Mouse (Mus musculus): Measurements from ENCODE around the gene Tex33.

DNA sequence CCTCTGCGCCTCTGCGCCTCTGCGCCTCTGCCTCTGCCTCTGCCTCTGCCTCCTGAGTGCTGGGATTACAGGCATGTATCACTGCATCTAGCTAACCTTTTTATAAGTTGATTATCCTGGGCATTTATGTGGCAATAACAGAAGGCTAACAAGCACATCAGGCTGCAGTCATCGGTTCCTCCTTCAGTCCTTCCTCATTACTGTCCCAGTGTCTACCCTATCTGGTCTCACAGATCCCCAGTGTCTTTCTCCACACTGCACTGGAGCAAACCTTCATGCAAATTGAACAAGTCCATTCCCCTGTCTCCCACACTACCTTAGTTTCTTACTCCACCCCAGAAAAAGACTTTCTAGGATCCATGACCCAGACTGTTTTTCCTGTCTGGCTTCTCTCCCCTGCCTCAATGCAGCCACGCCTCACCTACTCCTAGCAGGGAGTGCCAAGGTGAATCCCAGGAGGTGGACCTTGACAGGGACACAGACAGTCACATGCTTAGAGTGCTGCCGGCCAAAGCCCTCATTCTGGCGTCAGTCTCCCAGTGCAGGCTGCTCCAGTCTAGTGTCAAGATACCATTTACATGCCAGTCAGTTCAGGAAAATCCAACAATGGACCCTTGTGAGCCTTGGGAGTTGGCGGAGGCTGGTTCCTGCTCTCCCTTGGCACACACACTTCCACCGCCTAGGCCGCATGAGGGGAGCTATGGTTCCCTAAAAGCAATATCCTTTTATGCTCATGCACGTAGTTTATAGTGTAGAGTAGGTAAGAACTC is 12.1 kb downstream of the Tex33 start:
- TF ChIP-seq CTCF (IDR thresholded peaks at IDR 0.05; ENCODE audit: borderline replicate concordance, control insufficient read depth, extremely low read depth, insufficient read depth, low read length, poor library complexity) (no peak), POLR2A (IDR thresholded peaks at IDR 0.05; ENCODE audit: control insufficient read depth, extremely low read depth, insufficient read depth, low read length, poor library complexity) (no peak)
